Mouse (Mus musculus): ENCODE data around the gene S1pr1.

DNA sequence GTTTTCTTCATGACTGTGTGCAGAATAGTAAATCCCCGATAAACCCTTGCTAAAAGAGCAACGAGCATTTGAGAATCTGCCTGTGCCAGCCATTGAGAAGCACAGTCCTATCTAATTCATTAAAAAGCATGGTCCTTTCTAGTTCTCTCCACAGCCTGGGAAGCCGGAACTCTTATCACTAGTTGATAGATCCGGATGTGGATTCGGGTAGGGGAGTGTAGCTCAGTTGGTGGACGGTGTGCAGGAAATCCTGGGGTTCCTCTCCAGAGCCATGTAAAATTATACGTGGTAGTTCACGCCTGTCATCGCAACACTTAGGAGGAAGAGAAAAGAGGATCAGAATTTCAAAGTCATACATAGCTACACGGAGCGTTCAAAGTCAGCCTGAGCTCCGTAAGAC lies 21.5 kb downstream of the S1pr1 start:
- TF ChIP-seq CTCF (IDR thresholded peaks at IDR 0.05; ENCODE audit: borderline replicate concordance, insufficient read depth, low read depth, low read length): no peak
- TF ChIP-seq POLR2A (IDR thresholded peaks at IDR 0.05; ENCODE audit: borderline replicate concordance, insufficient read depth, low read length): no peak
